Comparison of ENCODE assay signal across 8 mouse cellular contexts in the genomic region with DNA sequence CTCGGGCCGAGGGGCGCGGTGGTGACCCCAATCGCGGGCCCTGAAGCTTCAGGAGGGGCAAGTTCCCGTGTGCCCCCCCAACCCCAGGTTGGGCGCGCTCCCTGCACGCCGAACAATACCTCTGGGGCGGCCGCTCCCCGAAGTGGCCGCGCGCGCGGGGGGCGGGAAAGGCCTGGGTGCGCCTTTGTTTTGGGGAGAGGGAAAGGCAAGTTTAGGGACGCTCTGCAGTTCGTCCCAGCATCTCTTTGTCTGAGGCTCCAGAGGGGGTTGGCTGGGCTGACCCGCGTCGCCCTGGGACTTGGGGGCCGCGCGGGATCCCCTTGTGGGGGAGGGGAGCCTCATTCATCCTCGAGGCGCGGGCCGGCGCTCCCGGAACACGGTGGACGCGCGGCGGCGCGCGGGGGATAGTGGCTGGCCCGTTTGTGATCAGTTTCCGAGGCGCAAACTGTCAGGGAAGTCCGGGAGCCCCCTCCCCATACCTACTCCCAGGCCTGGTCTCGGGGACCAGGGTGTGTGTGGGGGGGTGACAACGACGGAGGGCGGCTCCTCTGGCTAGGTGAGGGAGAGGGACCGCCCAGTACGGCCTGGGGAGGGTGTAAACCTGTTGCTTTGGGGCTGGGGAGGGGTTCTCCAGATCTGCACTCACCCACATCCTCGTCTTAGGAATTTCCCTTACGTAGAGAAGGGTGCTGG. TPM values are rescaled to one million over a fixed set of nuclear protein-coding genes. Genes with fewer than 3 reads are reported as not detected.
DNase-seq lines count a peak whose midpoint lies in the region; ATAC-seq and TF ChIP-seq lines count a peak whose summit lies in the region.

No protein-coding gene starts in this region.

- H3K36me3 ChIP-seq in CH12.LX (replicated peaks in 1 of 2; ENCODE audit: control insufficient read depth in 1 of 2, insufficient read depth in 1 of 2, low read length in 1 of 2), result peaks cover 0 to 1% of the 10 kb centered on the region in 2 experiments
- H3K36me3 ChIP-seq in erythroblast, embryonic 14.5 days (ENCODE audit: control insufficient read depth), result no peaks in the 10 kb centered on the region
- H3K36me3 ChIP-seq in lung, postnatal 0 days (ENCODE audit: insufficient read depth, low read length), result no peaks in the 10 kb centered on the region

- peaks cover 0 to 10% of the 10 kb centered on the region in 2 experiments; a peak in 2 of 4 replicates for H3K4me1 ChIP-seq in CH12.LX (ENCODE audit: control insufficient read depth in 1 of 2, insufficient read depth in 2 of 2)
- peaks cover 15% of the 10 kb centered on the region for H3K4me1 ChIP-seq in bone marrow macrophage, adult 2 months (ENCODE audit: control insufficient read depth, insufficient read depth, low read length)
- H3K4me1 ChIP-seq in erythroblast, embryonic 14.5 days (ENCODE audit: control insufficient read depth), result peaks cover 25% of the 10 kb centered on the region
- no peaks in the 10 kb centered on the region for H3K4me1 ChIP-seq in lung, postnatal 0 days (ENCODE audit: insufficient read depth, low read depth, low read length)

- TF ChIP-seq POLR2A in CH12.LX (IDR thresholded peaks at IDR 0.05; ENCODE audit: low read depth, low read length), result no peak
- no peak for TF ChIP-seq POLR2A in bone marrow macrophage, adult 2 months (IDR thresholded peaks at IDR 0.05; ENCODE audit: borderline replicate concordance, low read depth, low read length)

- TF ChIP-seq EP300 in CH12.LX (IDR thresholded peaks at IDR 0.05; ENCODE audit: low read length), result no peak
- TF ChIP-seq EP300 in lung, postnatal 0 days (IDR thresholded peaks at IDR 0.05), result no peak

- H3K27me3 ChIP-seq in CH12.LX (replicated peaks), result no peaks in the 10 kb centered on the region
- no peaks in the 10 kb centered on the region for H3K27me3 ChIP-seq in erythroblast, embryonic 14.5 days (ENCODE audit: control insufficient read depth)
- H3K27me3 ChIP-seq in lung, postnatal 0 days (replicated peaks; ENCODE audit: insufficient read depth, low read length), result no peaks in the 10 kb centered on the region

- H3K79me2 ChIP-seq in CH12.LX (replicated peaks; ENCODE audit: control insufficient read depth, extremely low read depth, insufficient read depth, poor library complexity, severe bottlenecking), result peaks cover 41% of the 10 kb centered on the region

- peak overlapping the region; percentile 95 for H3K27ac ChIP-seq in CH12.LX (ENCODE audit: insufficient read depth, low read depth)
- H3K27ac ChIP-seq in bone marrow macrophage, adult 2 months (ENCODE audit: insufficient read depth, low read depth, low read length), result peak overlapping the region; percentile 71
- peak overlapping the region; percentile 94 for H3K27ac ChIP-seq in lung, postnatal 0 days (ENCODE audit: low read length)

- intact Hi-C loops in heart, postnatal 14 days (cut with DNase I), result loop anchor here (2.0 to 10.0 kb wide), 4 partner anchors 36 to 203 kb away; no protein-coding TSS in a partner anchor

- dilution Hi-C loops in CH12.LX (cut with MboI; ENCODE audit: extremely low pct_ligation_motif_present, extremely low pct_unique_long_range_greater_than_20kb, low sequenced_read_pairs), result no loop called here

- in situ Hi-C loops in CH12.LX (cut with MboI; ENCODE audit: low pct_ligation_motif_present, low pct_unique_long_range_greater_than_20kb, low sequenced_read_pairs), result loop anchor here (25.0 kb wide), 1 partner anchor 126 kb away; no protein-coding TSS in a partner anchor

- TF ChIP-seq CTCF in CH12.LX (conservative IDR thresholded peaks at IDR 0.05 in 1 of 2, IDR thresholded peaks at IDR 0.05 in 1 of 2; ENCODE audit: low read depth in 2 of 2, low read length in 2 of 2), result no peak
- TF ChIP-seq CTCF in bone marrow macrophage, adult 2 months (IDR thresholded peaks at IDR 0.05; ENCODE audit: low read depth, low read length), result no peak
- no peak for TF ChIP-seq CTCF in lung, postnatal 0 days (IDR thresholded peaks at IDR 0.05)

- WGBS in lung, postnatal 0 days, result 13% methylated on average over 46 of the region's 55 CpGs

- peak overlapping the region; percentile 15; the same call in 1 of the 2 replicates for H3K4me2 ChIP-seq in CH12.LX (ENCODE audit: insufficient read depth, low read depth, poor library complexity, severe bottlenecking)
- peak overlapping the region; percentile 53 for H3K4me2 ChIP-seq in lung, postnatal 0 days (replicated peaks; ENCODE audit: low read depth, low read length)

- TF ChIP-seq RAD21 in CH12.LX (IDR thresholded peaks at IDR 0.05; ENCODE audit: low read depth, low read length), result no peak

- ATAC-seq in lung, postnatal 0 days, result peak; percentile 13; the same call in 1 of the 2 replicates

- no peaks in the 10 kb centered on the region for H3K9me3 ChIP-seq in CH12.LX (replicated peaks; ENCODE audit: low read length)
- 0 out of 2 replicates have a peak, but pooled peaks cover 6% of the 10 kb centered on the region for H3K9me3 ChIP-seq in erythroblast, embryonic 14.5 days (ENCODE audit: control insufficient read depth, low read length)
- no peaks in the 10 kb centered on the region for H3K9me3 ChIP-seq in lung, postnatal 0 days (ENCODE audit: low read length)

- peak overlapping the region; percentile 44 to 92 (median 64) for H3K4me3 ChIP-seq in CH12.LX (replicated peaks in 1 of 3; ENCODE audit: low read depth in 2 of 3, low read length in 2 of 3, poor library complexity in 1 of 3)
- peak overlapping the region; percentile 63 for H3K4me3 ChIP-seq in bone marrow macrophage, adult 2 months (ENCODE audit: insufficient read depth, low read length)
- peak overlapping the region; percentile 74 for H3K4me3 ChIP-seq in erythroblast, embryonic 14.5 days (replicated peaks)
- H3K4me3 ChIP-seq in lung, postnatal 0 days (ENCODE audit: low read depth, low read length), result peak overlapping the region; percentile 65

- H3K9ac ChIP-seq in CH12.LX (ENCODE audit: insufficient read depth, low read depth), result peak overlapping the region; percentile 92
- H3K9ac ChIP-seq in lung, postnatal 0 days (replicated peaks; ENCODE audit: low read depth), result peak overlapping the region; percentile 56

- DNase-seq in CH12.LX (ENCODE audit: extremely low read depth), result peak; percentile 37
- DNase-seq in heart, postnatal 14 days, result peak; percentile 42 to 51
- peak; percentile 50 to 66 for DNase-seq in kidney, postnatal 4 days
- DNase-seq in lung, postnatal 0 days (ENCODE audit: low spot score), result peak; percentile 42
- peak; percentile 62 for DNase-seq in retina, embryonic 14.5 days (ENCODE audit: low spot score)
- peak; percentile 64 for DNase-seq in thymus, postnatal 4 days

TF ChIP-seq in CH12.LX, 34 proteins besides CTCF, POLR2A, EP300 and RAD21:
- TF ChIP-seq UBTF (IDR thresholded peaks at IDR 0.05; ENCODE audit: low read depth, low read length) (0 out of 2 replicates have a peak, but pooled peaks have one; percentile 2), BHLHE40 (IDR thresholded peaks at IDR 0.05; ENCODE audit: low read depth, low read length) (no peak)

RNA-seq across cellular contexts. Expression of gene Tbl1x, which starts 0.6 kb away (rescaled TPM):
- total RNA-seq in CH12.LX (2012; rRNA removed) (25.7 and 27.0 TPM in 2 replicates), CH12.LX (2014; rRNA removed) (20.8 and 22.0 TPM in 2 replicates)
- polyA plus RNA-seq in CH12.LX (2012; ENCODE audit: insufficient read length, low read depth), result 58.5 and 65.2 TPM in 2 replicates
- 37.4 and 43.8 TPM in 2 replicates for polyA plus RNA-seq in bone marrow macrophage, adult 2 months (2012; ENCODE audit: insufficient read depth, insufficient read length, missing spikeins)
- 0.09 and 0.10 TPM in 2 replicates for polyA plus RNA-seq in erythroblast, embryonic 14.5 days (2012)
- total RNA-seq in heart, postnatal 14 days (2021), result 10 to 100 TPM; 42.4 to 43.0 TPM
- polyA plus RNA-seq in lung, postnatal 0 days (2015; fragmentation: Nextera tagmentation; extraction: Ambion mirVana), result 37.9 and 45.2 TPM in 2 replicates

Comparison
In these comparisons a context has a peak if more than half of its experiments do, and no peak if none do; other contexts are left out.
1. Peak in every context shown above with its lines: DNase-seq, ATAC-seq, H3K4me3 ChIP-seq and H3K27ac ChIP-seq.
2. RNA of gene Tbl1x, which starts 0.6 kb away (polyA plus RNA-seq): 58.5 to 65.2 TPM in CH12.LX, 37.4 to 43.8 TPM in bone marrow macrophage, adult 2 months and 37.9 to 45.2 TPM in lung, postnatal 0 days; 0.09 to 0.10 TPM in erythroblast, embryonic 14.5 days; every median in the first group is over 10 times any median in the second.